Mouse (Mus musculus) liver, adult 2 months (tissue): Measurements from ENCODE around the gene Zfp759.
"Not testable (repeated sequence)": the region's sequence is repeated elsewhere in the genome, so short reads cannot be mapped to it uniquely, and the experiment has no call there.

Source experiments
- CTCF ChIP-seq: fragments of 200-500 bp; IDR thresholded peaks from 2 replicates; pipeline ENCODE4 v1.5.1; 2011; ENCODE audit warnings: low read depth, low read length, control low read depth
- POLR2A ChIP-seq: fragments of 200-500 bp; IDR thresholded peaks from 2 replicates; pipeline ENCODE4 v1.6.1; 2011; ENCODE audit warnings: low read length, control low read depth; ENCODE audit not compliant: insufficient read depth; ENCODE audit errors: extremely low read depth

- TF ChIP-seq CTCF, POLR2A: not testable (repeated sequence)
Measured at GRCm38 (mm10) chr13:67127507-67127906, 6.0 kb downstream of the Zfp759 start.
